Mouse (Mus musculus) cerebellum, adult 8-10 months (tissue): Measurements from ENCODE around the gene Abcb8.
A peak's percentile ranks its signal among the peaks of the same experiment; 100 is the strongest.

ENCODE experiments used
- DNase-seq: peaks from one replicate; pipeline ENCODE4 v3.0.0; 2022

Gene Abcb8

DNA sequence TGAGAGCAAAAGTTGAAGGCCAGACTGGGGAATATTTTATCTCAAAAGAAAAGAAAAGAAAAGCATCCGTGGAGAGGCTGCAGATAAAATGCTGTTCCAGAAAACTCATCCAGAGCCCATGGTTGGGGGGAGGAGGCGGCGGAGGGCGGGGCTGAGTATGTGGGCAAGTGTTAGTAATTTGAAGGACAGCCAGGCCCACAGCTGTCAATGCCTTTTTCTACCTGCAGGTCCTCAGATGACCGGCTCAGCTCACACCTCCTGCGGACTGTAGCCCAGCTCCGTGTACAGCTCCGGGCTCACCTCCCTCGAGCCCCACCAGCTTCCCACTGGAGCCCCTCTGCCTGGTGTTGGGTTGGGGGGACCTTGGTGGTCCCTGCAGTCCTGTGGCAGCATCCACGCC lies 6.2 kb downstream of the Abcb8 start:
- DNase-seq = no peak

DNA sequence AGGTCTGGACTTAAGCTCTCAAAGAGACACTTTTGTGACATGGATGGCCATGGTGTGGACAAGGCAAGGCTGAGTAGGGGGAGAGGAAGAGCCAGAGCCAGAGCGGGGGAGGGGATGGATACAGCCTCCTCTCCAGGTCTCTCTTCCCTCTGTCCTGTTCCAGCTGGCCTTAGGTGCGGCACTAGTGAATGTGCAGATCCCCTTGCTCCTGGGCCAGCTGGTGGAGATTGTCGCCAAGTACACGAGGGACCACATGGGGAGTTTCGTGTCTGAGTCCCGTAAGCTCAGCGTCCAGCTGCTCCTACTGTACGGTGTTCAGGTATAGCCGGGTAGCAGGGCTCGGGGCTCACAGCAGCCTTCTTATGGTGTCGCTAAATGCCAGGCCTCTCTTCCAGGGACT lies 6.9 kb downstream of the Abcb8 start:
- no peak for DNase-seq

DNA sequence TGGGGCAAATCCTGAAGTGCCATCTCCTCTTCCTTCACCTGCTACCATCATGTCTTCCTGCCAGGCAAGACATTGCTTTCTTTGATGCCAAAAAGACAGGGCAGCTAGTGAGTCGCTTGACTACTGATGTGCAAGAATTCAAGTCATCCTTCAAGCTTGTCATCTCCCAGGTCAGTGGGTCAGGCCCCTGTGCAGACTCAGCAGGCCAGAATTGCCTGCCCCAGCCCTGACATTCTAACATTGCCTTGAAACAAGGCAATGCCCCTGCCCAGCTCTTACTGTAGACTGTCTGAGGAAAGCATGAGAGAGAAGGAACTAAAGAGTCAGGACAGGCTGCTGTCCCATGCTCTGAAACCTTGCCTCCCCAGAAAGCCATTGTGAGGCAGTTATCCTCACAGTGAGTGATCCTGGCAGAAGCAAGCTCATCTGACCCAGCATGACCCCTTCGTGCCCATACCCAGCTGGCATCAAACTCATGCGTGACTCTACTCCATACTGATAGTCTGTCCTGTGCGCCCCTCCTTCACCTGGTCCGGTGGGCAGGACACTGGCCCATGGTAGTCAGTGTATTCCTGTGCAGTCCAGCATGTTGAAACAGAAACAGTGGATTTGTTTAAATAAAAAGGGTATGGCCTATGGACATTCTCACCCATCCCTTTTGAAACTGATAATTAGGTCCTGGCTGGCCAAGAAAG lies 7.6 kb downstream of the Abcb8 start:
- no peak for DNase-seq

DNA sequence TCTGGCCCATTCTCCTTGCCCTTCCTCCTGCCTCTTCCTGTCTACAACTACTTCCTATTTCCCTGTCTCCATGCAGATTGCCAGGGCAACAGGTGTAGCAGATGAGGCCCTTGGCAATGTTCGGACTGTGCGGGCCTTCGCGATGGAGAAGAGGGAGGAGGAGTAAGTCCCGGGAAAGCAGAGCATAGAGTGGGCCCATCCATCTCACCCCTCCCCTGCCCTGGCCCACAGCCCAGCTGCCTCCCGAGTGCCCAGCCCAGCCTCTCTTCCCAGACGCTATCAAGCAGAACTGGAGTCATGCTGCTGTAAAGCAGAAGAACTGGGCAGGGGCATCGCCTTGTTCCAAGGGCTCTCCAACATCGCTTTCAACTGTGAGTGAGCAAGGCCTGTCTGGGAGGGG lies 8.5 kb downstream of the Abcb8 start:
- DNase-seq = no peak

DNA sequence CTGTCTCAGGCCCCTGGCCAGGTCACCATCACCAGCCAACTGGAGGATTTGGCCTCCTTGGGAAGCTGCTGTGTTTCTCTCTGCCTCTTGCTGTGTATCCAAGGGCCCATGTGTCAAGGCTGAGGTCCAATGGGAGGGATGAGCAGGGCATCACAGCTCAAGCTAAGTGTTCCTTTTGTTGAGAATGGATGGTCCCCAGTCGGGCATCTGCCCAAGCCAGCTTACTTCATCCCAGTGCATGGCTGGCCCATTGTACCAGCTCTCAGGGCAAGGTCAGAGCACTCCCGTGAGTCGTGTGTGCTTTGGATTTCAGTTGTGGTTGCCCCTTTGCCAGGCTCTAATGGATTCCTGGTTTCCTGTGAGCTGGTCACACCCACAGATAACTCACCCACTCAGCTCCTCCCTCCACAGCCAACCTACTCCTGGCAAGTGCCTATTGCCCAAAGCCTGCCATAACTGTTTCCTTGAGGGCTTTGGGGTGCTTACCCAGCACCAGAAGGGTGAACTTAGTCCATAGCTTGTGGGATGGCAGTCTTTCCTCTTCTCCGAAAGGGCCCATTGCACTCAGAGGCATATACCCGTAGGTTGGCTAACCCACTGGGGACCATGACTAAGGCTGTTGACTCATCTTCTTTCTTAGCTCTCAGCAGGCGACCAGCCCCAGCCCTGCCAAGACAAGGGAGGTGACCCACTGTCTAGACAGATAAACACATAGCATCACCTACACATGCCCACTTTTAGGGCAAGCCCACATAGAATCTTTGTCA lies 11.3 kb downstream of the Abcb8 start:
- no peak for DNase-seq

DNA sequence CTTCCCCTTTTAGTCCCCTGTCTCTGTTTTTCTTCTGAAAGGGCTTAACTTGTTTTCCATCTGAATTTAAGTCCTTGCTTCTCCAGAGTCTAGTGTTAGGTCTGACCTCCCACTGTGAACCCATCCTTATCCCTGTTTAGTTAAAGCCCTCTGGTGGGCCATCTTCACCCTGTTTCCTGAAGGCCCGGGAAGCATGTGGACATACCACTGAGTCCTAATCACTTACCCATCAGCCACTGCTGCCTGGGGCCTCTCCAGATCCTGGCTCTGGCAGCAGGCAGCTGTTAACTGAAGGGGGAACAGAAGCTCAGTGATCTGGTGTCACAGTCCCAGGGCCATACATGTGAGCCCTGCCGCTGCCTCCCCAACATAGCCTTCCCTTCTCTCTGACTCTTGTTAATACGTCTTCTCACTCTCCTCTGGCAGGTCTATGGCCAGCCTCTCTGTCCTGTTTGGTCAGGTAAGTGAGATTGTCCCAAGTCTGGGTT lies 12.0 kb downstream of the Abcb8 start:
- no peak for DNase-seq

DNA sequence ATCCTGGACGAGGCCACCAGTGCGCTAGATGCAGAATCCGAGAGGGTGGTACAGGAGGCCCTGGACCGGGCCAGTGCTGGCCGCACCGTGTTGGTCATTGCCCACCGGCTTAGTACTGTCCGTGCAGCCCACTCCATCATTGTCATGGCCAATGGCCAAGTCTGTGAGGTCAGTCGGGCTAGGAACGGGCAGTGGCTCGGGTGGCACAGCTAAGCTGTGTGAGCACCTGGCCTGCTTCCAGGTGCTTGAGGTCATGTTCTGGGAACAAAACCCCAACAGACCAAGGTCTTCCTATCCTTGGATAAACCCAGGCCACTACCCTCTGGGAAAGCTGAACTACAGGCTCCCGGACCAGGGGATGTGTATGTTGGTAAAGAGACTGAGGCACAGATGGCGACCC lies 15.2 kb downstream of the Abcb8 start:
- no peak for DNase-seq

DNA sequence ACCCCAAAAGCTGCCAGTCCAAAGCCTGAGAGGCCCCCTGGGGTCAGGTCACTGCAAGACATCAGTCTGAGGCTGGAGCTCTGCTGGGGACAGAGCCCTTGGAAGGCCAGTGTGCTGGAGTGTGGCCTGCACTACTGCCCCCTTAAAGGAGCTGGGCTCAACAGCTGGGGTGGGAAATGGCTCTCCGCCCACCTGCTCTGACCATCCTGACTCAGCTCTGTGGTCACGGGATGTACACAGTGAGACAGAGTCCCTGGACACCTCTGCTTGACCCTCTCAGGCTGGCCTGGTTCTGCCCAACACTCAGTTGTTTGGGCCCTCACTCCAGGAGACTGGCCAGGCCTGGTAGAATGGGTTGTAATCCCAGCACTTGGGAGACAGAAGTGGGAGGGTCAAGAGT lies 16.0 kb downstream of the Abcb8 start:
- DNase-seq = no peak

DNA sequence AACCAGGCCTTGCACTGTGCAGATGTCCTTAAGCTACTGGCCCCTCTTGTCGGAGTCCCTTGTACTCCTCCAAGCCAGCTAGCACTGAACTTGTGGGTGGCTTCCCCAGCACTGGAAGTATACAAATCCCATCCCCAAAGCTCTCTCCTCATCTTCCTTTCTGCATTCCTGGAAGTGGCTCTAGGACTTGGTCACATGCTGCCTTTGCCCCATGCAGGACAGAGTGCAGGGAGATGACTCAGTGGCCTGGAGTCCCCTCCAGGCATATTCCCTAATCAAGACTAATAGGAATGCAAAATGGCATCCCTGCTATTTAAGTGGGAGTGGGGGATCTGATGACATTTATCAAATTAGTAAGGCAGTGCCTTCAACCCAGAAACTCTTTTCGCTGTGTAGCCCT lies 18.6 kb downstream of the Abcb8 start:
- no peak for DNase-seq

DNA sequence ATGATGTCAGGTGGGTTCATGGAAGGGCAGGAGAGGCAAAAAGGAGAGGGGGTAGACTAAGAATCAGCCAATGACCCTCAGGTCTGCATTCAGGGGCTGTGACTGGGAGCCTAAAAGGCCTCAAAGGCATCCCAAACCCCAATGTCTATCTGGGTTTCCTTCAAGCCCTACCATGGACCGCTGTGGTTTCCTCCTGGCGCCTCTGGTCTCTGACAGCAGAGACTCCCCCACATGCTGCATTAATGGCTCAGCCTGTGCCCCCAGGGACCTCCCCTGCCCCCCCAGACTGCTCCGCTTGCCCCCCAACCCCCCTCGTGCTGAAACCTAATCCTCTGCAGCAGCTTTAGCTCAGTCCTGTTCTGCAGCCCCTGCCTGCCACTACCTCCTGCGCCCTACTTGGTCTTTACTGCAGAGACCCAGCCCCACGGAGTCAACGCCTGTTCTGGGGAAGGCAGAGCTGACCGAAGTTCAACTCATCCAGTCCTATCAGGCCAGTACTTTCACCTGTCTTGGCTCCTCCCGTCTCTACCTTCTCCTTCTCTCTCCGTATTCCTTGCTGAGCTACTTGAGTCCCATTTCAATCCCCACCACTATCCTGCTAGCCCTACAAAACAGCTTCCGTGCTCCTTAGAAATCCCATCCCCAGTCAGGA lies 19.7 kb downstream of the Abcb8 start, which contains the start of gene Asic3:
Asic3 (plus strand) TSS at position 351 of the 652 bp plus-strand sequence.
- no peak for DNase-seq

DNA sequence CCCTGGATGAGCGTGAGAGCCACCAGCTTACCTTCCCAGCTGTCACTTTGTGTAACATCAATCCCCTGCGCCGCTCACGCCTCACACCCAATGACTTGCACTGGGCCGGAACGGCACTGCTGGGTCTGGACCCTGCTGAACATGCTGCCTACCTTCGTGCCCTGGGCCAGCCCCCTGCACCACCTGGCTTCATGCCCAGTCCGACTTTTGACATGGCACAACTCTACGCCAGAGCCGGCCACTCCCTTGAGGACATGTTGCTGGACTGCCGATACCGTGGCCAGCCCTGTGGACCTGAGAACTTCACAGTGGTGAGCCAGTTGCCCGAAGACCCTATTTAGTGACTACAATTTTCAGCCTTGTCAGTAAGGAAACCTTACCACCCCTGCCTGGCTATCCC lies 20.5 kb downstream of the Abcb8 start:
- DNase-seq = no peak

DNA sequence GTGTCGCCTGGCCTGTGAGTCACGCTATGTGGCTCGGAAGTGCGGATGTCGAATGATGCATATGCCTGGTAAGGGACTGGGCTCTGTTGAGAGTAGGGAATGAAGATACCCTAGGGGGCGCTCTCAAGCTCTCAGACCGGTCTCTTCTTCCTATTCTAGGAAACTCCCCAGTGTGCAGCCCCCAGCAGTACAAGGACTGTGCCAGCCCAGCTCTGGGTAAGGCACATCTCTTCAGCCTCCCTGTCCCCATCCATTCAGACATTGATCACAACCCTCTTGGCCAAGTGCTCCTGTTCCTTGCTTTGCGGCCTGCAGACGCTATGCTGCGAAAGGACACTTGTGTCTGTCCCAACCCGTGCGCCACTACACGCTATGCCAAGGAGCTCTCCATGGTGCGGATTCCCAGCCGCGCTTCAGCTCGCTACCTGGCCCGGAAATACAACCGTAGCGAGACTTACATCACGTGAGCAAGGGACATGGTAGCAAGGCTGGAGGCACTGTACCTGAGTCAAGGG lies 22.8 kb downstream of the Abcb8 start:
- peak; percentile 78 for DNase-seq

DNA sequence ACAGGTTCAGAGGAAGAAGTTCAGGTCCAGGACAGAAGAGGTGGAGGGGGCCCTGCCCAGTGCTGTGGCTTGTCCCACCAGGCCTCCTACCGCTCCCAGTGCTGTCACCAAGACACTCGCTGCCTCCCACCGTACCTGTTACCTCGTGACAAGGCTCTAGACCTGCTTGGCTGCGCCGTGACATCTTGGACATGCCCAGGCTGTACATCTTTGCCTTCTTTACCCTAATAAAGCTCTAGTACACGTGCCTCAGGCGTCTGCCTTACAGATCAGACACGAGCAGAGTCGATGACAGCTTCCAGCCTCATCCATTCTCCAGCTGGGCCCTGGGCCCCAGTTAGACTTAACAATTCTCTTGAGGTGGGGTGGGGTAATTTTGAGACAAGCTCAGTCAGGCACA lies 24.1 kb downstream of the Abcb8 start:
- no peak for DNase-seq

DNA sequence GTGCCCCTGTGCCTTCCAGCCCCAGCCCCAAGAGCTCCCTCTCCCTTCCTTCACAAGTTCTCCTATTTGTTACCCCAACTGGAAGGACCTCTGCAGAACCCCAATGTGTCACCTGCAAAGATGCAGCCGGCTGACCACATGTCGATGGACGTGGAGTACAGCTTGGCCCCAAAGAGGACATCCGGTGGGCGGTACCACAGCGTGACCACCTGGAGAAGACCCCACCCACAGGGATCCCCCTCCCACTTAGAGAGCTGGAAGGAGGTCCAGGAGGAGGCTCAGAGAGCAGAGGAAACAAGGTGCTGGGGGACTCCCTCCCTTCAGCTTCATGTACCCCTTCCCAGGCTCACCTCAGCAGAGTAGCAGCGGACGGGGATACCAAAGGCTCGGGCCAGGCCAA lies 26.9 kb downstream of the Abcb8 start:
- no peak for DNase-seq

DNA sequence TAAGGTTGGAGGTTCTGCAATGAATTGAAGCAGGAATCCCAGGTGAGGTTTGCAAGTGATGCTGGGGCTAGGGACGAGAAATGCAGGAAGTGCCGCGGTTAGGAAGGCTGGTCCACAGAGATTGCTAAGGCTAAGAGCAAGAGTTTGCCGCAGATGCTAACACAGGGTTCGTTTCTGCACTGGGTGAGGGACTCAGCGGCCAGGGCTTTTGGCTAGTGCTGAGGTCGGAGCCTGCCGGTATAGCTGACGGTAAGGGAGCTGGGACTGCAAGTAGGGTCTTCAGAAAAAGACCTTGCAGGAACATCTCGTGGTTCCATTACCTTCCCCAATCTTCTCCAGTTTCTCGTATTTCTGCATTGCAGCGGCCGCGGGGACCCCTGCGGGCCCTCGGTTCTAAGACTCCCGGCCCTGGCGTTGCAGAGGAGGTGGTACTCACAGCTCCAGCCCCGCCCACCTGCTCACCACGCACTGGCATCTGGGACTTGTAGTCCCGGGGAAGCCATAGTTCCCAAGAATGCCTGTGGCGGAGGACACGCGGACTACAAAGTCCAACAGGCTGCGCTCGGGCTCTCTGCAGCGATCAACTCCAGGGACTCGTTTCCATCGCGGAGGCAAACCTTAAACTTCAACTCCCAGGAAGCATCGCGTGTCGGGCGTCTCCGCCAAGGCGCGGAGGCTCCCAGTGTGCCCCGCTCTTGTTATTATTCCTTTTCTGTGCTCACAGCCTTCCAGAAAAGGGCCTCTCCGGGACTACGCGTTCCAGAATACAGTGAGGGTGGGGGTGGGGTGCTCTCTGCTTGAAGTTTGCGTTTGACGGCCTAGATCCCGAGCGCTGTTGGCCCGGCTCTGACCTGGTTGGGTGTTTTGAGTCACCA lies 29.9 kb downstream of the Abcb8 start, which contains the start of the genes Cdk5 and Slc4a2:
Cdk5 (minus strand) TSS at position 402 of the 875 bp plus-strand sequence.
Slc4a2 (plus strand) TSS at position 709 of the 875 bp plus-strand sequence.
- peak; percentile 97 for DNase-seq

DNA sequence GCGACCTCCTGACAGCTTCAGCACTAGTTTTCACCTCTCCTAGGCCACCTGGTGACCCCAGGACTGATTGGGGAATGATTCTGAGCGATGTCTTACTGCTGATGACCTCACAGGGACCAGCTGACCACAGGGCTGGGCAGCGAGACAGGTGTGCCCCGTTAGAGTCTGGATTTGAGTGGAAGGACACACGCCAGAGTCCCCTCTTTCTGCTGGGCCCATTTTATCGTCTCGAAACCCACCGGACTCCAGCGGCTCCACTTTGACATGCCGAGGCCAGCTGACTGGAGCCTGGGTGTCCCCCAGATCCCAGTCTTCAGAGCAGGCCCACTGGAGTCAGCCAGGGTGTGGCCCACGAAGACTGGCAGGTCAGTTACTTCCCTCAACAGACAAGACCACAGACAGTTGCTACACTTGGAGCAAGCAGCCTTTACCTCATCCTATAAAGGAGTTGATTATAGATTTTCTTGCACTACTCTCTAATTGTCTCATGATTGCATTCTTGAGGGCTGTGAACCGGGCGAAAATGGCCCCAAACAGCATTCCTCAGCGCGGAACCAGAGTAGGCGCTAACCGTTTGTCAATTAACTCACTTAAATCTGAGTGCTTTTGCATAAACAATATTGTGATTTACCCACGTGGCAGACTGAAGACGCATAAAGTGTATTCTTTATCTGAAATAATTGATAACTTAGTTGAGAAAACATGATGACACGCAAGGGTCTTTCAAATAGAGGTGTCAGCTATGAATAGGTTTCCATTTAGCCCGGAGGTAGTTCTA lies 30.7 kb downstream of the Abcb8 start:
- DNase-seq = no peak

DNA sequence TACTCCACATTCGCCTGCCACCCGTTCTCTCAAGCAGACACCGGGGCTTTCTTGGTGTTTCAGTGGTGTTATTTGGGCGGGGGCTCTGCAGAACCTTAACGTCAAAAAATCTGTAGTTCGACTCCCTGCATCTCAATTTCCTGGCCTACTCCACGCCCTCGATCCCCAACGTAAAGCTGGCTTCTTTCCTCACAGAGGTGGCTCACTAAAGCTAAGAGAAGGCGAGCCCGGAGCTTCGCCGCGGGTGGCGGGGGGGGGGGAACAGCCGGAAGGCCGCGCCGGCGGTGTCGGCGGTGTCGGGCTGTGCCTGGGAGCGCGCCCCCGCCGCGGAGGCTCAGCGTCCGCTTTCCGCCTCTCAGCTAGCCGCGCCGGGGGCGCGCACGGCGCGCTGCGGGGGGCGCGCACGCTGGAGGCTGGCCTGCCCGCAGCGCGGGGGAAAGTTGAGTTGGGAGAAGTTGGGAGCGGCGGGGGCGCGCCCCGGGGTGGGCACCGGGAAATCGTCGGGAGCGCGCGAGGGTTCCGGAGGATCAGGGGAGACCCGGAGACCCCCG lies 31.5 kb downstream of the Abcb8 start:
- peak; percentile 67 for DNase-seq

DNA sequence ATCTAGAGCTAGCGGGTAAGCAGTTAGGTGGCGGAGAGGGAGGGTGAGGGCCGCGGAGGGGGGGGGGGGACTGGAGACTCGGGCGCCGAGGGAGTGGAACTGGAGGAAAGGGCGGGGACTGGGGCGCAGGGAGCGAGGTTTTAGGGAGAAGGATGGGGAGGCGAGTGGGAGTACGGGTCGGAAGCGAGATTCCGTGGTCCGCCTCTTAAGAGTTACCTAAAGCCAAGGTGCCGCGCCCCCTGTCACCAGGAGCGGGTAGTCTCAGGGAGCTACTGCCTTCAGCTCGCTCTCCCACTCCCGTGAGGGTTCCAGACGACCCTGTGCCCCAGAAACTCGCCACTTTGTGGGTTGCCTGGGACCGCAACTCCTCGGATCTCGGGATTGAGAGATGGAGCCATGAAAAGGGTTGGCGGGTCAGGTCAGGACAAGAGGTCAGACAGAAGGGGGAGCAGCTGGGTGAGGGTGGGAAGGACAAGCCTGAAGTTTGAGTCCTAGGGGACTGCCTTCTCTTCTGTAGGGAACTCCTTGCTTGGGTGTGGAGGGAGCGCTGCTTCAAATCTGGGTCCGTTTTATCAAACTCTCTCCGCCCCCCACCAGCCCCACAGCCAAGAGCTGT lies 32.1 kb downstream of the Abcb8 start:
- DNase-seq = peak; percentile 49

DNA sequence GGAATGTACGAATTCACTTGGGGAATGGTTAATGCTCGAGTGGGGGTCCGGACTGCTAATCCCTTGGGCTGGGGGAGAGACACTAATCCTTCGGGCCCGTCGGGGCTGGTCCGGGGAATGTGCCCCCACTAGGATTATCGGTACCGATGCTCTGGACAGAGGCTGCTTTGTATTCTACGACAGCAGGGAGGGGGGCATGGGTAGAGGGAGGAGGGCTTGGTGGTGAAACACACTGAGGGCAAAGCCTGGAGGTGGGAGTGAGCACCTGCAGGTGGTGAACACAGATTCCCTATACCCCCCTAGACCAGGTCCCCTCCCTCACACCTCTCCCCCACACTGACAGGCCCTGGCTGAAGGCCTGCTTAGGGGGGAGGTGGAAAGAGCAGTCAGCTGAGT lies 32.6 kb downstream of the Abcb8 start:
- no peak for DNase-seq

DNA sequence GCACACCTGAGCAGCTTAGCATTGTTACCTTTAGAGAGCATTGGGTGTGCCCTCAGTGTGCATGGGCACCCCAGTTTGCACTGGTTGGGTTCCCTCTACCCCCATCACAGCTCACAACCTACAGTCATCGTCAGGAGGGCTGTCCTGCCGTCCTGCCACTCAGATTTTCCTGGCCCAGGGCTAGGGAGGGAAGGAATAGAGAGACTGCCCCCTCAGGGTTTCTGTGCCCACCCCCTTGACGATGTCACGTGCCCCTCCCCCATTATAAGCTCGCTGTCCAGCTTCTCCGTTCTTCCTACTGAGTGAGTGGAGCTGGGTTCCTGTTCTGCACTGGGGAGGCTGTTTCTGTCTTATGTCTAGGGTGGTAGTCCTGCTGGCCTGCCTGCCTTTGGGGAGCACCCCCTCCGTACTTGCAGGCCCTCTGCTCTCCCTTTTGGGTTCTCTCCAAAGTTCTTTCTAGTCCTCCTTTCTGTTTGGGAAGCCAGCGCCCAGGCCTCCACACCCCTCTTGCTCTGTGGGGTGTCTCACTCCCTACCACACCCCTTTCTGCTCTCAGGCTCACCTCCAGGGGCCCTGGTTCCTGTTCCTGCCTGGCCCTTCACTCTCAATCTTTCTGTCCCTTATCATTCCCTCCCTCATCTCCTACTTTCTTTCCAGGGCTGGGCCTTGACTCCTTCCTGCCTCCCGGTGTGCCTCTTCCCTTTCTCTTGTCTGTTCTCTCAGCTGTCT lies 33.3 kb downstream of the Abcb8 start:
- no peak for DNase-seq
